ENCODE assay signal across 33 mouse cellular contexts in genomic region chr6:43312546-43312945, GRCm38 (mm10). TPM values are rescaled to one million over a fixed set of nuclear protein-coding genes. Genes with fewer than 3 reads are reported as not detected.
DNase-seq lines count a peak whose midpoint lies in the region; ATAC-seq and TF ChIP-seq lines count a peak whose summit lies in the region.
"Had no signal": no experiment of that assay in that cellular context is flagged by ENCODE, and none has a peak within 500 bp of the region (broad histone marks: within the 10 kb centered on the region; RNA-seq: fewer than 3 reads in every experiment).

No protein-coding gene starts in this region.

- H3K4me2 ChIP-seq in midbrain, postnatal 0 days (ENCODE audit: low read depth, low read length, poor library complexity, severe bottlenecking): no peak overlapping the region
- H3K4me2 ChIP-seq in midbrain, embryonic 13.5 days (replicated peaks): no peak overlapping the region
- no peak overlapping the region for H3K4me2 ChIP-seq in stomach, postnatal 0 days (replicated peaks; ENCODE audit: low read depth)
- H3K4me2 ChIP-seq: forebrain, embryonic 12.5 days; heart, embryonic 13.5 days; hindbrain, embryonic 15.5 days; limb, embryonic 12.5 days; liver, embryonic 13.5 days; neural tube, embryonic 13.5 days had no signal

- ATAC-seq in midbrain, postnatal 0 days (ENCODE audit: low FRiP score): no peak
- ATAC-seq in midbrain, embryonic 13.5 days: 0 out of 2 replicates have a peak, but pooled peaks have one; percentile 1
- ATAC-seq in stomach, postnatal 0 days (ENCODE audit: low FRiP score, low TSS enrichment): no peak
- ATAC-seq: inflammation-experienced regulatory T-cells, adult 6 months had no signal

- H3K4me3 ChIP-seq in heart, adult 2 months: no peak overlapping the region
- H3K4me3 ChIP-seq in midbrain, embryonic 10.5 days: no peak overlapping the region
- no peak overlapping the region for H3K4me3 ChIP-seq in midbrain, postnatal 0 days (ENCODE audit: low read depth, low read length)
- H3K4me3 ChIP-seq in midbrain, embryonic 13.5 days (replicated peaks): no peak overlapping the region
- H3K4me3 ChIP-seq in stomach, postnatal 0 days (ENCODE audit: low read depth, low read length): no peak overlapping the region
- H3K4me3 ChIP-seq: forebrain, embryonic 12.5 days; heart, embryonic 13.5 days; hindbrain, embryonic 15.5 days; limb, embryonic 12.5 days; liver, embryonic 13.5 days; megakaryocyte, embryonic 14.5 days; neural tube, embryonic 13.5 days had no signal

- intact Hi-C loops in heart, adult 2 months (cut with DNase I): no loop called here

- no peak for TF ChIP-seq POLR2A in heart, adult 2 months (IDR thresholded peaks at IDR 0.05; ENCODE audit: insufficient read depth, low read depth, low read length)

- no peak overlapping the region for H3K9ac ChIP-seq in heart, adult 2 months (ENCODE audit: low read depth, low read length)
- no peak overlapping the region for H3K9ac ChIP-seq in midbrain, postnatal 0 days (replicated peaks; ENCODE audit: low read length, poor library complexity, severe bottlenecking)
- H3K9ac ChIP-seq in midbrain, embryonic 13.5 days (replicated peaks): no peak overlapping the region
- no peak overlapping the region for H3K9ac ChIP-seq in stomach, postnatal 0 days (ENCODE audit: low read length)
- H3K9ac ChIP-seq: forebrain, embryonic 12.5 days; forebrain, postnatal 0 days; heart, embryonic 13.5 days; hindbrain, embryonic 15.5 days; limb, embryonic 12.5 days; liver, embryonic 13.5 days; neural tube, embryonic 13.5 days had no signal

- DNase-seq in heart, adult 11 months: peak; percentile 75
- no peak for DNase-seq in heart, adult 2 months
- no peak for DNase-seq in midbrain, embryonic 10.5 days (ENCODE audit: low spot score)
- no peak for DNase-seq in midbrain, postnatal 0 days (ENCODE audit: low spot score)
- no peak for DNase-seq in stomach, postnatal 0 days (ENCODE audit: low spot score)
- no peak for DNase-seq in gastrocnemius, postnatal 25 days
- DNase-seq: adrenal gland, postnatal 10 days; cerebellum, adult 8-10 months; cerebellum, postnatal 25 days; forebrain, postnatal 0 days; gastrocnemius, postnatal 14 days; heart, postnatal 10 days; kidney, adult 2 months; kidney, postnatal 25 days; liver, embryonic 13.5 days; lung, postnatal 4 days had no signal

- no peaks in the 10 kb centered on the region for H3K36me3 ChIP-seq in heart, adult 2 months (ENCODE audit: control insufficient read depth, insufficient read depth, low read length)
- no peaks in the 10 kb centered on the region for H3K36me3 ChIP-seq in midbrain, embryonic 10.5 days
- no peaks in the 10 kb centered on the region for H3K36me3 ChIP-seq in midbrain, postnatal 0 days (ENCODE audit: insufficient read depth, low read length)
- H3K36me3 ChIP-seq in midbrain, embryonic 13.5 days: no peaks in the 10 kb centered on the region
- H3K36me3 ChIP-seq in stomach, postnatal 0 days (ENCODE audit: control insufficient read depth, insufficient read depth, low read length): no peaks in the 10 kb centered on the region
- H3K36me3 ChIP-seq: forebrain, embryonic 12.5 days; heart, embryonic 13.5 days; hindbrain, embryonic 15.5 days; limb, embryonic 12.5 days; liver, embryonic 13.5 days; neural tube, embryonic 13.5 days had no signal

- TF ChIP-seq CTCF in heart, adult 2 months (IDR thresholded peaks at IDR 0.05): no peak
- no peak for TF ChIP-seq CTCF in midbrain, postnatal 0 days (IDR thresholded peaks at IDR 0.05)
- TF ChIP-seq CTCF in stomach, postnatal 0 days (IDR thresholded peaks at IDR 0.05; ENCODE audit: low read depth): no peak

- H3K79me2 ChIP-seq in heart, adult 2 months (replicated peaks; ENCODE audit: control insufficient read depth, insufficient read depth, low read length): no peaks in the 10 kb centered on the region

- H3K4me1 ChIP-seq in heart, adult 2 months (ENCODE audit: control insufficient read depth, insufficient read depth, low read length): no peaks in the 10 kb centered on the region
- H3K4me1 ChIP-seq in midbrain, embryonic 10.5 days: peaks cover 10% of the 10 kb centered on the region; the same call in 1 of the 2 replicates
- no peaks in the 10 kb centered on the region for H3K4me1 ChIP-seq in midbrain, postnatal 0 days (ENCODE audit: insufficient read depth, low read length)
- peaks cover 11% of the 10 kb centered on the region for H3K4me1 ChIP-seq in midbrain, embryonic 13.5 days (replicated peaks)
- H3K4me1 ChIP-seq in stomach, postnatal 0 days (replicated peaks; ENCODE audit: control insufficient read depth, insufficient read depth): no peaks in the 10 kb centered on the region; the same call in 1 of the 2 replicates
- H3K4me1 ChIP-seq: heart, embryonic 13.5 days; limb, embryonic 12.5 days; liver, embryonic 13.5 days; neural tube, embryonic 13.5 days had no signal

- no peak for TF ChIP-seq EP300 in heart, adult 2 months (IDR thresholded peaks at IDR 0.05; ENCODE audit: insufficient read depth, low read depth, low read length)
- no peak for TF ChIP-seq EP300 in stomach, postnatal 0 days (optimal IDR thresholded peaks at IDR 0.05)

- H3K27me3 ChIP-seq in heart, adult 2 months (ENCODE audit: control insufficient read depth, insufficient read depth, low read length): no peaks in the 10 kb centered on the region
- H3K27me3 ChIP-seq in midbrain, embryonic 10.5 days (ENCODE audit: low read depth, poor library complexity, severe bottlenecking): no peaks in the 10 kb centered on the region
- H3K27me3 ChIP-seq in midbrain, postnatal 0 days (ENCODE audit: insufficient read depth, low read length): no peaks in the 10 kb centered on the region
- H3K27me3 ChIP-seq in midbrain, embryonic 13.5 days: no peaks in the 10 kb centered on the region
- no peaks in the 10 kb centered on the region for H3K27me3 ChIP-seq in stomach, postnatal 0 days (ENCODE audit: control insufficient read depth, insufficient read depth, low read length)
- H3K27me3 ChIP-seq: forebrain, embryonic 12.5 days; heart, embryonic 13.5 days; hindbrain, embryonic 15.5 days; limb, embryonic 12.5 days; liver, embryonic 13.5 days; megakaryocyte, embryonic 14.5 days; neural tube, embryonic 13.5 days; Patski had no signal

- H3K9me3 ChIP-seq in midbrain, embryonic 10.5 days (replicated peaks): no peaks in the 10 kb centered on the region
- H3K9me3 ChIP-seq in midbrain, postnatal 0 days (ENCODE audit: low read length): no peaks in the 10 kb centered on the region
- no peaks in the 10 kb centered on the region for H3K9me3 ChIP-seq in midbrain, embryonic 13.5 days
- no peaks in the 10 kb centered on the region for H3K9me3 ChIP-seq in stomach, postnatal 0 days (ENCODE audit: control insufficient read depth, low read length)
- H3K9me3 ChIP-seq: forebrain, embryonic 12.5 days; heart, embryonic 13.5 days; hindbrain, embryonic 15.5 days; limb, embryonic 12.5 days; liver, embryonic 13.5 days; megakaryocyte, embryonic 14.5 days; neural tube, embryonic 13.5 days had no signal

- H3K27ac ChIP-seq in heart, adult 2 months: no peak overlapping the region
- peak overlapping the region; percentile 52 for H3K27ac ChIP-seq in midbrain, embryonic 10.5 days (replicated peaks)
- H3K27ac ChIP-seq in midbrain, postnatal 0 days (ENCODE audit: low read depth, low read length): no peak overlapping the region
- H3K27ac ChIP-seq in midbrain, embryonic 13.5 days: peak overlapping the region; percentile 79
- H3K27ac ChIP-seq in stomach, postnatal 0 days (replicated peaks): 0 out of 2 replicates have a peak overlapping the region, but pooled peaks have one; percentile 14
- H3K27ac ChIP-seq: forebrain, embryonic 12.5 days; heart, embryonic 13.5 days; hindbrain, embryonic 15.5 days; limb, embryonic 12.5 days; liver, embryonic 13.5 days; neural tube, embryonic 13.5 days had no signal

RNA-seq across cellular contexts. Expression of gene Nobox, which starts 3.2 kb away (rescaled TPM):
- not detected for total RNA-seq in heart, adult 2 months (2021)
- not detected in 2 replicates for polyA plus RNA-seq in heart, adult 2 months (2012; rRNA removed)
- not detected in 2 replicates for polyA plus RNA-seq in midbrain, embryonic 10.5 days (2016; fragmentation: Nextera tagmentation; extraction: Ambion mirVana)
- total RNA-seq in midbrain, postnatal 0 days (2014; rRNA removed): not detected in 2 replicates
- polyA plus RNA-seq in midbrain, postnatal 0 days (2015; fragmentation: Nextera tagmentation; extraction: Ambion mirVana): not detected in 2 replicates
- not detected in 2 replicates for polyA plus RNA-seq in midbrain, embryonic 13.5 days (2015; fragmentation: Nextera tagmentation; extraction: Ambion mirVana)
- not detected in 2 replicates for polyA plus RNA-seq in stomach, postnatal 0 days (2015; fragmentation: Nextera tagmentation; extraction: Ambion mirVana)
- total RNA-seq in gastrocnemius, postnatal 25 days (2021): not detected
- total RNA-seq: adrenal gland, postnatal 10 days; forebrain, postnatal 0 days; gastrocnemius, postnatal 14 days; heart, adult 8-10 months; heart, postnatal 10 days; hematopoietic stem cell, adult 5-6 weeks; layer of hippocampus, adult 18-20 months; layer of hippocampus, postnatal 10 days; left cerebral cortex, adult 18-20 months; MEL had no signal
- polyA plus RNA-seq: embryonic facial prominence, embryonic 11.5 days; forebrain, embryonic 12.5 days; heart, embryonic 13.5 days; hindbrain, embryonic 15.5 days; inflammation-experienced regulatory T-cells, adult 6 months; limb, embryonic 12.5 days; liver, embryonic 13.5 days; lung, postnatal 0 days; neural tube, embryonic 13.5 days; Patski had no signal

RNA-seq across cellular contexts. Expression of gene Arhgef5, which starts 47.2 kb away (rescaled TPM):
- total RNA-seq in heart, adult 2 months (2021): 10 to 100 TPM; 12.8 to 13.7 TPM
- 10.7 and 17.0 TPM in 2 replicates for polyA plus RNA-seq in heart, adult 2 months (2012; rRNA removed)
- 2.5 and 2.9 TPM in 2 replicates for polyA plus RNA-seq in midbrain, embryonic 10.5 days (2016; fragmentation: Nextera tagmentation; extraction: Ambion mirVana)
- 4.1 and 8.2 TPM in 2 replicates for total RNA-seq in midbrain, postnatal 0 days (2014; rRNA removed)
- polyA plus RNA-seq in midbrain, postnatal 0 days (2015; fragmentation: Nextera tagmentation; extraction: Ambion mirVana): 1.9 TPM in 2 replicates
- 1.8 and 2.0 TPM in 2 replicates for polyA plus RNA-seq in midbrain, embryonic 13.5 days (2015; fragmentation: Nextera tagmentation; extraction: Ambion mirVana)
- polyA plus RNA-seq in stomach, postnatal 0 days (2015; fragmentation: Nextera tagmentation; extraction: Ambion mirVana): 13.4 and 15.8 TPM in 2 replicates
- 1 to 10 TPM; 2.6 to 3.4 TPM for total RNA-seq in gastrocnemius, postnatal 25 days (2021)
- total RNA-seq: MEL had no signal

Comparison
In these comparisons a context has a peak if more than half of its experiments do, and no peak if none do; other contexts are left out.
1. H3K27ac ChIP-seq: peak in midbrain, embryonic 10.5 days (single experiment), midbrain, embryonic 13.5 days (single experiment) and stomach, postnatal 0 days (single experiment); none in heart, adult 2 months (single experiment) and midbrain, postnatal 0 days (single experiment).